Mouse (Mus musculus) yolk sac, embryonic 10.5 days (tissue): ENCODE measurements around the gene Tmem143.

ENCODE experiments used
- DNase-seq: peaks from one replicate; pipeline ENCODE4 v3.0.0-alpha.2; 2017; ENCODE audit warnings: low spot score

Tmem143 gene

DNA sequence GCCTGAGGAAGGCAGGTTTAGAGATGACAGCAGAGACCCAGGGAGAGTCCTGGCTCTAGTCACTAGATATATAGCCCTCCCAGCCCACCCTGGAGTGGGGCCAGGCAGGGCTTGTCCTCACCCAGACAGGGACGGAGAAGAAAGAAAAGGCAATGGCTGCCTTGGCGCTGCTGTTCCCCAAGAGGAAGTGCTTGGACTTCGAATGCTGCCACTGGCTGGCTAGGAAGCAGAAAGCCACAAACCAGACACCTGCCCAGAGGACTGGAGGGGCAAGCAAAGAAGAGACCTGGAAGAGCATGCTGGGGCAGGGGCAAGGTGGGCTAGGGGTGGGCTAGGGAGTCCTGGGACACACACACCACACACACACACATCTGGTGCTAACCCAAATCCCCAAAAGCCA lies 9.5 kb upstream of the Tmem143 start:
- DNase-seq: no peak

GRCm38 (mm10) chr7:45892651-45893050 lies 4.1 kb upstream of the Tmem143 start:
- DNase-seq: no peak

GRCm38 (mm10) chr7:45895931-45896516 lies 717 bp upstream of the Tmem143 start:
- DNase-seq: no peak

DNA sequence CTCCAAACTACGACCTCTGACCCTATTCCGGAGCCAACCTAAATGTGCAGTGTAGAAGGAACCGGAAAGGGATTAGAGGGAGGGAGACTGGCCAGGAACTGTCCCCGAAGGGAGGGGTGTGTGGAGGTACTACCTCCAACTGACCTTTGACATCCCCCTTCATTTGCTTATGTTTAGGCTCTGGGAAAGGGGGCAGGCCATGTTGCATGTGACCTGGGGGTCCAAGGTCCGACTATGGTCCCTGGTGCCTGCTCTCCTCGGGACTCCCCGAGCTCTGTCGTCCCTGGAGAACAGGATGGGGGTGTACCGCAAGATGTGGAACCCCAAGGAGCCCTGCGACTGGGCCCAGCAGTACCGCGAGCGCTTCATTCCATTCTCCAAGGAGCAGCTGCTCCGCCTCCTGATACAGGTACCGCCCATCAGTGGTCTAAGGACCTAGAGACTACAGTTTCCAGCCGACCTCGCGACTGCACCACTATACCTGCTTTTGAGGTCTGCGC lies 567 bp downstream of the Tmem143 start:
- DNase-seq: peak; percentile 90

DNA sequence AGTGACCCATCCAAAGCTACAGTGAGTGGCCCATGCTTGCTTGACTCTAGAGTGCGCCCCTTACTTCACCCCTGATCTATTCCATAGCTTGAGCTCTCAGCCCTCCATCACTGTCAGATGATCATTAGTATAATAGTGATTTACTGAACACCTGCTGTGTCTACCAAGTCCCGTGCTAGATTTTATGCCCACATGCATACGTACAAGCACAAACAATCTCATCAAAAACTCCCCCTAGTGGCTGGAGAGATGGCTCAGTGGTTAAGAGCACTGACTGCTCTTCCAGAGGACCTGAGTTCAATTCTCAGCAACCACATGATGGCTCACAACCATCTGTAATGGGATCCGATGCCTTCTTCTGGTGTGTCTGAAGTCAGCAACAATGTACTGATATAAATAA lies 1.4 kb downstream of the Tmem143 start:
- DNase-seq: peak; percentile 40

GRCm38 (mm10) chr7:45901562-45901961 lies 4.8 kb downstream of the Tmem143 start:
- peak; percentile 62 for DNase-seq

GRCm38 (mm10) chr7:45902481-45903002 lies 5.8 kb downstream of the Tmem143 start:
- DNase-seq: no peak

- DNase-seq: no peak
Observed at GRCm38 (mm10) chr7:45906622-45907021, 9.9 kb downstream of the Tmem143 start.

GRCm38 (mm10) chr7:45908384-45908783 lies 11.6 kb downstream of the Tmem143 start:
- DNase-seq: no peak

GRCm38 (mm10) chr7:45909145-45909544 lies 12.4 kb downstream of the Tmem143 start:
- DNase-seq: no peak

- no peak for DNase-seq
Observed at GRCm38 (mm10) chr7:45914067-45914466, 17.3 kb downstream of the Tmem143 start.

- DNase-seq: no peak
Observed at GRCm38 (mm10) chr7:45915011-45915410, 18.3 kb downstream of the Tmem143 start.

- peak; percentile 40 for DNase-seq
Observed at GRCm38 (mm10) chr7:45916056-45917003, 19.6 kb downstream of the Tmem143 start.

- DNase-seq: no peak
Observed at GRCm38 (mm10) chr7:45917004-45917704, 20.4 kb downstream of the Tmem143 start.

DNA sequence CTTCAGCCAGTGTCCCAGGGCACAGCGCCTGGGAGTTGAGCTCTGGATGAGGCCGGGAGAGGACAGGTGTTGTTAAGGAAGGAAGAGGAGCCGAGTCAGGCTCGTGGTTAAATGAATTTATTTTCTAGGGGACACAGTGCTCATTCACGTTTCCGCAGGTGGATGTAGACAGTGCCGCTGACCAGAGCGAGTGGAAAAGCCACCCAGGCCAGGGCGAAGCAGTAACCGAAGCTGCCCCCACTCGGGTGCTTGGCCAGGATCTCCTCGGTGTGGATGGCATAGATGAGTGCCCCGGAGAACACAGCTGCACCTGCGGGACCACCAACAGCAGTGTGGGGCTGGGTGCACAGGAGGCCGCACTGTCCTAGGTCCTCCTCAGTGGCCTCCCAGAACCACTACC lies 21.2 kb downstream of the Tmem143 start:
- no peak for DNase-seq

DNA sequence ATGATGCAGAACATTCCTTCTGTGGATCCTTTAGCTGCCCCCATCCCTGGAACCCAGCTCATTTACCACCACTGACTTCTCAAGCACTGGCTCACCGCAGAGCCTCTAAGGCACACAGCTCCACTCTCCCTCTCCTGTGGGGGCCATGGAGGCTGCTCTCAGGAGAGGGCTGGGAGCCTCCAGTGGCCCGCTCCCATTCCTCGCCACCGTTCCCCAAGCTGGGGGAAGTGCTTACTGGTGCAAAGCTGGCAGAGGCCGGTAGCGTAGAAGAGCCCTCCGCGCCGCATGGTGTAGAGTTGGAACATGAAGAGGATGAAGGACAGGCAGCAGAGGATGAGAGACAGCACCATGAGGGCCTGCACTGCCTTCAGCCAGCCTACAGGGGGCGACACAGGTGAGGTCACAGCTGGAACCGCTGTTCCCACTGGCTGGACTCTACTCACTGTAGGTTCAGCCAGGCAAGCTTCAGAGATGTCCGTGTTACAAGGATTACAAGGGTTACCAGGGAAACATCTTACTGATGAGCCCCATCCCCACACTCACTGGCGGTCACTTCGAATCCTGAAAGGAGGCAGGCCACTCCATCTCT lies 22.4 kb downstream of the Tmem143 start:
- DNase-seq: no peak

DNA sequence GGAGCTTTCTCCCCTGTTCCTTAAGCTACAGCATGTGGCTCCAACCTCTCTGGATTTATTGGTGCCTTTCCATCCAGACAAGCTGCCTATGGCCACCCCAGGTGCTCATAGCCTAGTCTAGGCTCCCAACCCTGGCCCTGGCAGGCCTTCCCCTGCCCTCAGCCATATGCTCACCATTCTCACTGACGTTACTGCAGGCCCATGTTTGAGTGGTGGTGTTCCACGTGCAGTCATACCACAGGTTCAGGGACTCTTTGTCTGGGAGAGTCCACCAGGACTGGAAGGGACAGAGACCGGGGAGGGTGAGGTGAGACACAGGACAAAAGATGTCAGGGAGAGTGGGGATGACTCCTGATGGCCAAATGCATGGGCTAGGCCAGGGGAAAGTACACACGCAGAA lies 23.0 kb downstream of the Tmem143 start:
- DNase-seq: no peak

- no peak for DNase-seq
Observed at GRCm38 (mm10) chr7:45920583-45921241, 24.0 kb downstream of the Tmem143 start.

GRCm38 (mm10) chr7:45921242-45921621 lies 24.5 kb downstream of the Tmem143 start, which contains the start of gene Emp3:
TSS of gene Emp3 (minus strand) at chr7:45921404.
- DNase-seq: no peak

DNA sequence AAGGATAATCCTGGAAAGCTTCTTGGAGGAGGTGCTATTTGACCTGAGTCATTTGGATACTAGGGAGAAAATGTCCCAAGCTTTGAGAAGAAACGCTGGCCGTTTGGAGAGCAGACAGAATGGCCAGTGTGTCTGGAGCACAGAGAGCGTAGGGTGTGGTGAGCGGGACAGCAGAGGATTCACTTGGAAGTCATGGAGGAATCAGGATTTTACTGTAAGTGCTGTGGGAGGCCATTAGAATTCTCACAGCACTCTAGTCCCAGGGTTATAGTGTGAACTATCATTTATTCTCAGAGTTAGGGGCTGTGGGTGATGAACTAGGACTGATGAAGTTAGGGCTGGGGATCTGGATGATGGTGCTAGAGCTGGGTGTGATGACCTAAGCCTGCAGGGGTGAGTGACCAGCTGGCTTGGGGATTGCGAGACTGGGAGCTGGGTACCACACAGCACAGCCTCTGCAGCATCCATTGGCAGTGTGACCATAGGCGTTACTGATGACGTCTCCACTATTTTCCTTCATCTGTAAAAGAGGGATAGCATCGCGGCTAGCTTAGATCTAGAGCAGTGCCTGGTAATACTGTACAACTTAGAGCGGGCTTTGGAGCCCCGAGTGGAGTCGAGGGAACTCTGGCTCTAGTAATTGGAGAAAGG lies 25.3 kb downstream of the Tmem143 start:
- no peak for DNase-seq
